Mouse (Mus musculus) right cerebral cortex, postnatal 14 days (tissue): Measurements from ENCODE around the gene Apol9b.
"Not testable (repeated sequence)": the region's sequence is repeated elsewhere in the genome, so short reads cannot be mapped to it uniquely, and the experiment has no call there.

ENCODE experiments used
- DNase-seq: peaks from one replicate; pipeline ENCODE4 v3.0.0; 2022

The Apol9b gene

GRCm38 (mm10) chr15:77728739-77729138 lies at the start of gene Apol9b:
Gene Apol9b (plus strand): TSS chr15:77729039.
- DNase-seq: not testable (repeated sequence)

- DNase-seq: peak; percentile 56
Measured at GRCm38 (mm10) chr15:77683944-77684343, 44.9 kb upstream of the Apol9b start.

GRCm38 (mm10) chr15:77691532-77692311 lies 37.1 kb upstream of the Apol9b start:
- not testable (repeated sequence) for DNase-seq

- DNase-seq: not testable (repeated sequence)
Measured at GRCm38 (mm10) chr15:77694687-77695295, 34.0 kb upstream of the Apol9b start.

- DNase-seq: not testable (repeated sequence)
Measured at GRCm38 (mm10) chr15:77698656-77699055, 30.2 kb upstream of the Apol9b start, which contains the start of gene Apol7e. Gene Apol7e (plus strand): TSS chr15:77698857.

- not testable (repeated sequence) for DNase-seq
Measured at GRCm38 (mm10) chr15:77705306-77705705, 23.5 kb upstream of the Apol9b start.

GRCm38 (mm10) chr15:77708936-77709335 lies 19.9 kb upstream of the Apol9b start:
- not testable (repeated sequence) for DNase-seq

- not testable (repeated sequence) for DNase-seq
Measured at GRCm38 (mm10) chr15:77718240-77718639, 10.6 kb upstream of the Apol9b start.

GRCm38 (mm10) chr15:77721509-77721908 lies 7.3 kb upstream of the Apol9b start:
- DNase-seq: not testable (repeated sequence)

GRCm38 (mm10) chr15:77724208-77724911 lies 4.5 kb upstream of the Apol9b start:
- not testable (repeated sequence) for DNase-seq

- not testable (repeated sequence) for DNase-seq
Measured at GRCm38 (mm10) chr15:77725393-77726020, 3.3 kb upstream of the Apol9b start.

GRCm38 (mm10) chr15:77727139-77727538 lies 1.7 kb upstream of the Apol9b start:
- DNase-seq: not testable (repeated sequence)

GRCm38 (mm10) chr15:77727745-77728144 lies 1.1 kb upstream of the Apol9b start:
- not testable (repeated sequence) for DNase-seq

- DNase-seq: no peak
Measured at GRCm38 (mm10) chr15:77731605-77732004, 2.8 kb downstream of the Apol9b start.

- not testable (repeated sequence) for DNase-seq
Measured at GRCm38 (mm10) chr15:77732851-77733250, 4.0 kb downstream of the Apol9b start.

- DNase-seq: not testable (repeated sequence)
Measured at GRCm38 (mm10) chr15:77733380-77733779, 4.5 kb downstream of the Apol9b start.

- not testable (repeated sequence) for DNase-seq
Measured at GRCm38 (mm10) chr15:77733903-77734302, 5.1 kb downstream of the Apol9b start.

GRCm38 (mm10) chr15:77740511-77741297 lies 11.9 kb downstream of the Apol9b start:
- DNase-seq: no peak

- DNase-seq: not testable (repeated sequence)
Measured at GRCm38 (mm10) chr15:77741556-77741955, 12.7 kb downstream of the Apol9b start.

GRCm38 (mm10) chr15:77744632-77745031 lies 15.8 kb downstream of the Apol9b start:
- DNase-seq: no peak

GRCm38 (mm10) chr15:77745081-77745480 lies 16.2 kb downstream of the Apol9b start:
- no peak for DNase-seq

- no peak for DNase-seq
Measured at GRCm38 (mm10) chr15:77746326-77746725, 17.5 kb downstream of the Apol9b start.
